Mouse (Mus musculus) CD4-positive, CD25-positive, alpha-beta regulatory T cell, adult 4 months (primary cell): ENCODE results near the gene Dennd1b. TPM values are rescaled to one million over a fixed set of nuclear protein-coding genes. Genes with fewer than 3 reads are reported as not detected.

ENCODE experiments used
- ATAC-seq: one replicate; pipeline ENCODE4 v1.8.0; 2017
- polyA plus RNA-seq, 2 experiments: library from polyadenylated mRNA; unstranded; fragments of 100-300 nt; shearing (Covaris generic); gene quantifications; one replicate each; pipeline ENCODE4 v1.2.1; 2017

Dennd1b gene
- polyA plus RNA-seq, 2 experiments from 2014 or later = 17.0 to 23.0 TPM

DNA sequence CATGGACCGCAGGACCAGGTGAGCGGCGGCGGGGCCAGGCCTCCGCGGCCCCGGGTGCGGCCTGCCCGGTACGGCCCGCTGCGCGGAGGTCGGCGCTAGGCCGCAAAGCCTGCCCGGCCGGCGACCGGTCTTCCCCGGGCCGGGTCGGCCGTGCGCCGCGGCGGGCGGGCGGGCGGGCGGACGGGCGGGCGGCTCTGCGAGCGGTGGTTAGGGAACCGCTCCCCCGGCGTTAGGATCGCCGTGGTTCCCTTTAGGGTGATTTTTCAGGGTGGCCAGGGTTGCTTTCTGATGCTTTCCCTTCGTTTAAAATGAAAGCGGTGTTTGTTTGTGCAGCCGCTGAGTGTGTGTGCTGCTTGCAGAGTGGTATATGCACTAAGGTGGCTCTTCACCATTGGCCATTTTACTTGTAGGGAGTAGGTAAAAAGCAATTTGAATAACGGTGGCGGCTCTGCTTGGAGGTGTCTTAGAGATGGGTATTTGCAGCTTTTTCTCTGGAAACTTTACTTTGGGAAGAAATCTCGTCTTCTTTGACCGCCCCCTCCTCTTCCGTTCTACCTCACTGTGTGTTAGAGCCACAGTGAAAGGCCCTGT is 728 bp downstream of the Dennd1b start:
- ATAC-seq = peak; percentile 51

DNA sequence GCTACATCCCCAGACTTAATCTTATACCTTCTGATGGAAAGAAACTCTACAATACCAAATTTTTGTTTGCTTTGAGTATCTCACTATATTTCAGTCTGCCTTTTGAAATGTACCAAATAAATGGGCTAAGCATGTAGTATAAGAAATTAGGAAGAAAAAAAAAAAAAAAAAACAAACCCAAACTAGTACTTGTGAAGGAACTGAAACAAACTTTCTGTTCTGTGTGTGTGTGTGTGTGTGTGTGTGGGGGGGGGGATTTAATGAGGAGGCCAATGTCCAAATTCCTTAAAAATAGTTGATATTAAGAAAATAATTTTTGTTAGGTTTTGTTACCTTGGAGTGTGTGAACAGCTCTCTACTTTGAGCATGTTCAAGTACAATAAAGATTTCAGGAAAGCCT is 1.8 kb downstream of the Dennd1b start:
- no peak for ATAC-seq

DNA sequence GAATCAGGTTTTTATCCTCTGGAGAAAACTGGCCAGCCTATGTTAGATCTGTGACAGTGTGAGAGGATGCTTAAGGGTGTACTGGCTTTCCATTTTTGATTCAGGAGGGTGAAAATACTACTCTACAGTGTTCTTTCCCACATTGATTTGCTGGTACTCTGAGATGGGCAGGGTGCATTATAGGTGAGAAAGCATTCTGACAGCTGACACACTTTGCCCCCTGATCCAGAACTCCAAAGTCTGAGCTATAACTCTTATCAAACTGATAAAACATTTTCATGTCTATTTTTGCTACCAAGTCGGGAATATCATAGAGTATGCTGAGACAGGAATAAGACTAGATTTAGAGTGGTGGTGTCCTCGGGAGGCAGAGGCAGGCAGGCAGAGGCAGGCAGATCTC is 2.3 kb downstream of the Dennd1b start:
- ATAC-seq = no peak

DNA sequence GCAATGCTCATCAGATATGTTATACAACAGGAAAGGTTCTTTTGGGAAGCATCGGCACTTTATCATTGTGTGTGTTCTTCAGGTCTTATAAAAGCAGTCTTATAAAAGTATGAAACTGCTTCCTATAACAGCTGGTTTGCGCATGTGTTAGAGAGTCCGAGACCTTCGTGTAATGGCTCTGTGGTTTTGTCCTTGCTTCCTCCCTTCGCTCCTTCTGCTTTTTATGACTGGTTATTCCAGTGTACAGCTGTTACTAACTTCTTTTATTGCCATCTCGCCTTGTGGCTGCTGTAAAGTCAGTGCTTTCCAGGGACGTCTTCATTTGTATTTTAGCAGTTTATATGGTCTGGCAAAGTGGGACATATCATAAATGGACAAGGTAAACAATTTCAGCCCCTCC is 4.2 kb downstream of the Dennd1b start:
- ATAC-seq = no peak

DNA sequence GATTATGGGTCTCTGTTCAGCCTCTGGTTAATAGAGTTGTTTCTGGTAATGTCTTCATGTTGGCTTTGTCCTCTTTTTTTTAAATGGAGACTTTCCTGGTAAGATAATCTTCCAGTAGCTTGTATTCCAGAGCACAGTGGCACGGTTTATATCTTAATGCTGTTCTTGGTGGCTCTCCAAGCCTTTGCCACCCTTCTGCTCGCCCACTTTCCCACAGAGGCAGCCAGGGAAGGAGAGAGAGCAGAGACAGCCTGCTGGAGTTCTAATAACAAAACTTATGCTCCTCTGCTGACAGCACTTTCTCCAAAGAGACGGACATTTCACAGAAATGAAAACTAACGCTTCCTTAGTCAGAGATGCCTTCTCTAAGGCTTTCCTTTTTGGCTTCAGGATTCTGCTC is 6.8 kb downstream of the Dennd1b start:
- no peak for ATAC-seq

DNA sequence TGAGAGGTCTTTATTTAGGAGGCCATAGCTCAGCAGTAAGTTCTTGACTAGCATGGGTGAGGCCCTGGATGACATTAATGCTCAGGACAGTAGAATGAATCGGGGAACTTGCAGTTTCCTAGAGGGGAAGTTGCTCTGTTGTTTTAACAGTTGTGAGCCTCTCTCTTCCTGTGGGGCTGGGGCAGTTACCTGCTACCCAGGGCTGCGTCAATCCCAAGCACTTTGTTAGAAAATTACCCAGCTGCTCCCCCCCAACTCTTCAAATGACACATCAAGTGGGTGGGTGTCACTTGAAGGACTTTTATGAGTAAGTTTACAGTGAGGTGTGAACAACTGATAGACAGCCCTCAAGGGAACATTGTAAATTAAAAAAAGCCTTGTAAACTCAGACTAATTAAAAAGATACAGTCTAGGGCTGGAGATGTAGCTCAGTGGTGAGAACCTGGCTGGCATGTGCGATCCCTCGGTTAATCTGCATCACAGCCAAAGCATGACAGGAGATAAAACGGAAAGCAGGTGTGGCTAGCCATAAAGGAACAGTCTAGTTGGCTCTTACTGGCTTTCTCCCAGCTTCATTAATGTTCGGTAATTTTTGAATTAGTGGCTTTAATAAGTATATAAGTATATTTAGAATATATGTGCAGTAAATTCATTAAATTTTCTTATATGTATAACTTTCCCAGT is 10.4 kb downstream of the Dennd1b start:
- peak; percentile 67 for ATAC-seq

DNA sequence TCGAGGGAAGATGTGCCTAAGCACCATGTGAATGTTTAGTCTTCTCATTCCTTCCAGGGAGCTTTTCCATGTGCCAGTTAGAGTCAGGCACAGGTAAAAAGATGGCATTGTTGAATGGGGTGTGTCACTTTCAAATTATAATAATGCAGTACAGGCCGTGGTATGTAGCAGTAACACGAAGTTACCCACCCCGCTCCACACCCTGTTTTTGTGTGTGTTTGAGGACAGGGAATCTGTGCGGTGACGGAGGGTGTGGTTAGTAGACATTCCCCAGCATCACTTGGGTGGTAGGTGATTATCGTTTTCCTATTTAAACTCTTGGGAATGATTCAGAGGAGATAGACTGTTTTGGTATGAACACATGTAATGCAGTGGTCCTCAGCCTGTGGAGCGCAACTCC is 11.6 kb downstream of the Dennd1b start:
- ATAC-seq = no peak

DNA sequence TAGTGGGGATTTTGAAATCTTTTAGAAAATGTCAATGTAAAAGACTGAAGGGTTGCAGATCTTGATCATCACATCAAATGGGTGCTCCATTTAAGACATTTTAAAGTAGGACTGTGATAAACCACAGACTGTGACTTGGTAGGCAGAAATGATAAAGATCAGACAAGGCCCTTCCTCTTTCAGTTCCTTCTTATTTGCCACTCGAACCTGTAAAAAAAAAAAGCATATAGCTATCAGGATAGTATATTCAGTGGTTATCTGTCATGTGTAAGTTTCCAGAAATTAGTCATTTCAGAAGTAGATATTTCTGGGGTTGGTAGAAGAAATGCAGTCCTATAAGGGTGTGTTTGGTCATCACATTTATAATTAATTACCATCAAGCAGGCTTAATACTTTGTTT is 12.7 kb downstream of the Dennd1b start:
- peak; percentile 56 for ATAC-seq

DNA sequence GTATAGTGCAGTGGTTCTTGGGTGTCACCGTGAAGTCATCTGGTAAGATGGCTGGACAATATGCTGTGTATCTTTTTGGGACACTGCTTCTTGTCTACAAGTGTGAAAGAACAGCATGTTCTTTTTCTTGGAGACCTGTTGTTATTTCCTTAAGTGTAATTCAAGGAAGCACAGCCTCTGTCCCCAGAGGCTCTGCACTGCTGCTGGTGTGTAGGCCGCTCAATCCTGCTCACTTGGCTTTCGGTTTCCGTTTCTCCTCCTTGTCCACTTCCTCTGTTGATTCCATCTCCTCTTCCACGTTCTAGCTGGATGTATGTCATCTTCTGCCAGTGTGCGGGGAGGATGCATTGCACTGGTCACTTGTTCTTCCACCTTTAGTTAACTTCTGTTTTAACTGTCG is 19.0 kb downstream of the Dennd1b start:
- no peak for ATAC-seq

DNA sequence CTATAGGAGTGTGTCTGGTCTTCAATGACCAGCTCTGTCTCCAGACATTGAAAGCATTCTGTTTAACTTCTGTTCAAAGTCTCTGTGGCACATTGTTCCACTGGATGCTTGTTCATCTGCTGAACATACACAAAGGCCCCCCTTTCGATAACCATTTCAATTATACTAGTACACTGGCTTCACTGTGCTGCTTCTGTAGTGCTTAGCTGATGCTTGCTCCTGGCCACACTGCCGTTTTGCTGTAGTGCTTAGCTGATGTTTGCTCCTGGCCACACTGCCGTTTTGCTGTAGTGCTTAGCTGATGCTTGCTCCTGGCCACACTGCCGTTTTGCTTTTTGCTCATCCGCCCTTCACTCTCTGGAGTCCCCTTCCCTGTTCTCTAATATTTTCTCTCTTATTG is 19.4 kb downstream of the Dennd1b start:
- ATAC-seq = no peak

DNA sequence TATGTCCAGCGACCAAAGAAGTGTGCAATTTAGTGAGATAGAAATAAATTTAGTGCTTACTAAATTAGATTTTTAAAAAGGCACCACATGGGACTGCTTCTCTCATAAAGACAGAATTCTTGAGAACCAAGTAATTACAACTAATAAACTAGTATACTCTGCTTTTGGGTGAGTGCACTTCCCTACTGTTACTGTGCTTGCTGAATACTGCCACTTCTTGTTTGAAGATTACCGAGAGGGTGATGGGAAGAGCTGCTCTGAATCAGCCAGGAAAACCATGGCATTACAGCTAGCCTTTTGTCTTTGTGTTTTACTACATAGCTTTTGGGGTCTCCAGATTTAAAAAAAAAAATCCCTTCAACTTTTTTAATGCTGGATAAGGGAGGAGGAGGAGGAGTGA is 19.8 kb downstream of the Dennd1b start:
- no peak for ATAC-seq

DNA sequence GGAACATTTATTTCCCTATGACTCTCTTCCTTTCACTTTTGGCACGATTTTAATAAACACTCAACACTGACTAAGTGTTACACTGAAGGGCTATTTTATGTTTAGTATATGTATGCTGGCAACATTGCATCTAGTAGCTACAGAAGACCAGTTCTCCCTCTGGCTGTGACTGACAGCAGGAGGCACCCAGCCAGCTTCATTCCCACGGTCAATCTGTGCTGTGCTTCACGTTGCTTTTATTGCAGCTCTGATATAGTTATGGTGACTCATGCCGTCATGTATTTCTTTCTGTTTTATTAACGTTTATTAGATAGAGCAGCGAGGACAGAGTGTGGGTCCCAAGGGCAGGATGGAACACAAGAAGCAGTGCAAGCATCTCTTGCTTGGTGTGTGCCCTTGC is 20.2 kb downstream of the Dennd1b start:
- no peak for ATAC-seq

DNA sequence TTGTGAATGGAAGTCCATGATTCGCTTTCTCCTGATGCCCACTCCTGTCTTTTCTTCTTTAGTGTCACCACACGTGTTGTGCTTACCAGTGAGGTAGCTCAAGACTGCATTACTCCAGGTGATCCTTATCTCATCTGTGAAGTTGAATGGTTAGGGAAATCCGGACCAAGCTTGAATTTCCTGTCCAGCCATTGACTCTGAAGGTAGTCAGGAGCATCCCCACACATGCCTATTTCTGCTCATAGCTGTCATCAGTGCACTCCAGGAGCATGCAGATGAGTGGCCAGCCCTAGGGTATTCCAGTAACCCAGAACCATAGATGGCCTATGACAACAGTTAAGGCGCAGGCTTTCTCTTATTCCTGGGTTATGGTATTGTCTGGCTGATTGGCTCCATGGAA is 20.9 kb downstream of the Dennd1b start:
- ATAC-seq = no peak

DNA sequence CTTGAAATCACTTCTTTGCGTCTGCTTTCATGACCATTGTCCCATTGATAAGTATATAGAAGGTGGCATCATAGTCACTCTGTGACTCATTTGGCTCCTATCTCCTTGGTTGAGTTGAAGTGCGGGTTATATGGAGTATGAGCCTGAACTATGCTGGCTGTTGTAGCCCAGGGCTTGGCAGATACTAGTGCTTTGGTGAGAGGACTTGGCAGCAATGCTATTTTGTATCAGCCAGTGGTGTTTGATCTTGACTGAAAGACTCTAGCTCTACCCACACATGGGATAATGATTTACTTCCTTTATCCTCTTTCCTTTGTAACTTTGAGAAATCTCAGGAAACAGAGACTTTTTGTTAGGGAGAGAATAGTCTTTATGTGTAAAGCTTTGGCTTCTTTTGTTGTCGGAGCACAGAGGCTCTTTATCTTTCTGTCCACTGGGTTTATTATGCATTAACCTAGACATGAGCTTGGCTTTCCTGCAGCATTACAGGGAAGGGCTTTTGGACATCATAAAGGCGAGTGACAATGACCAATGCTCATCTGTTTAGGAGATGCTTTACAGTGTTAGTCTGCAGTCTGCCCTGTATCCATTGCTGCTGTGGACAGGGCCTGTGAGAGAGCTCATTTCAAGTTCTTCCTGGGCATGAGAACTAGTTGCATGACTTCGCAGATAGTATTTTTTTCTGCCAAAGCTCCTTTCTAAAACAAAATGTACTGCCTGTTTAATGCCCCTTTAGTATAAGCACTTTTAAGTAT is 29.3 kb downstream of the Dennd1b start:
- no peak for ATAC-seq

DNA sequence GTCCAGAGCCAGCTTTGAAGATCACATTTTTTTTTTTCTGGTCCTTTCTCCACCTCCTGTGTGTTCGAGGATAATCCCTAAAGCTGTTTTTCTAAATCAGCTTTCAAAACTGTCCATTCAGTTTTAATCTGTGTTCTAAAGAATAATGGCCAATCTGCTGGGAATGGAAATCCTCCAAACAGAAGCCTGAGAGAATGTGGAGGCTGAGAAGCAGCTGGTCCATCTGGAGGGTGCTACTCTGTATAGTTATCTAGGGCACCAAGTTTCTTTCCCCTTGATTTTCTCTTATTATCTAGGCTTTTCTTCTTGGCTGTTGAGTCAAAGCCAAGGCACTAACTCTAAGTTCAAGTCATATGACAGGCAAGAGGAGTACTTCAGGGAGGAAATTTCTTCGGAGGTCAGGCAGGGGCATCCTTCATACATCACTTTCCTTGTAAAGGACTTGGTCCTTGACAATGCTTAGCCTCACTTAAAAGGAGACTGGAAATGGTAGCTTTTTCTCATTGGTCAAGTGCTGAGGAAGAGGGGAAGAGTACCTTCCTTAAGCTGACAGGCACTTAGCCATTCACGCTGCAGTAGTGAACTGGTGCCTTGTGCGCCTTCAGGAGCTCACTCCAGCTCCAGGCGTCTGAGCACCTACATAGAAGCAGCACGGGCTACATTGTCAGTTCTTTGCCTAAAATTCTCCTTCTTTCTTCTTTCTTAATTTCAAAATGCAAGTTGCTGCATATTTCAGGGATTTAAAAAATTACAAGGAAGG is 32.6 kb downstream of the Dennd1b start:
- no peak for ATAC-seq

DNA sequence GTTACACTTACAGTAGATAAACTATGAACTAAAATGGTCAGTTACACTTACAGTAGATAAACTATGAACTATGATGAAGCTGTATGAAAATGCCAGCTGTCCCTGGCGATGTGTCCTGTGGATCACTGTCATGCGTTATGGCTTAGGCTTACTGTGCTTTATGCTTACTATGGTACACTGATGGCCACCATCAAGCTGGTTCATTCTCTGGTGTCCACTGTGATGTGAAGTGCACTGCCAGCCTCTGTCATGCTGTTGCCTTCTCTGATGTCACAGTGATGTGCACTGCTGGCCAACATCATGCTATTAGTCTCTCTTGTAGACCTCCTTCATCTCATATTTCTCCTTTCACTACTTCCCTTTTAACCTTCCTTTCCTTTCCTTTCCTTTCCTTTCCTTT is 33.4 kb downstream of the Dennd1b start:
- ATAC-seq = no peak

DNA sequence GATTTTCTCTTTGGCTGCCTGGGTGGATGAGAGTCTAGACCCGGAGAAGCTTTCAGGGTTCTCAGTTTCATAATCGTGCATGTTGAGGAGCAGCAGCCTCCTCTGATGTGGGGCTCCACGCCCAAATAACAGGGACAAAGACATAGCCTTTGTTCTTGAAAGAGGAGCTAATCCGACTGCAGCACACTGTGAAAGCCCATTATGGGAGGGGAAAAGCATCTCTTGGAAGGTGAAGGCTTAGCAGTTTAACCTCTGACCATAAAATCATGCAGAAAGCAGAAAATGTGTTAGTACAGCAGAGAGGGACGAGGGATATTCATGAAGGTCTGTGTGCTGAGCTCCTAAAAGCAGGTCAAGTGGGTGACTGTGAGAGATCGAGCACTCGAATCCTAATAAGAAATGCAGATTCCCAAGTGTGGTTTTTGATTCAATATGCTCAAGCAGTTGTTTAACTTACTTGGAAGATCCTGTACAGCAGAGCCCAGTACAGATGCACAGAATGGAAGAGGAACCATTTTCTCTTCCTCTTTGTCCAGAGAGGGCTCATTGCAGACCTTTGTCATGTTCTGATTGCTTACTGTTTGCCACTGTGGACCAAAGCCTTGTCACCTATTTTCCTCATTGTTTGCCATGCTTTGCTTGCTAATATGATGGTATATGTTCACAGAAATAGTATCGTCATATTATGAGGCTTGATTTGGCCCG is 37.6 kb downstream of the Dennd1b start:
- ATAC-seq = no peak

DNA sequence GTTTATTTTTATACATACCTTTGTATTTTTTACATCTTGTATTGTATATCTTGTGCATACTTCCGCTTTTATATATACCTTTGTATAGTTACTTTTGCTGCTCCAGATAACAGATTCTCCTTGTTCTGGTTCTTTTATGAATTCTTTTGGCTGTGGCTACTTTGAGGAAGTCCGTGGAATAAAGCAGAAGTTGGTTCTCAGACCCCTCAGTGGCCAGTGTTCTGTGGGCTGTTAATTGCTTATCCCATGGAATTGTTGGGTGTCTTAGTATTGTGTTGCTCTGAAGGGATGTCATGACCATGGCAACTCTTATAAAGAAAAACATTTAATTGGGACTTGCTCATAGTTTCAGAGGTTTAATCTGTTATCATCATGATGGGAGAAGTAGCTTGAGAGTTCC is 40.3 kb downstream of the Dennd1b start:
- no peak for ATAC-seq

DNA sequence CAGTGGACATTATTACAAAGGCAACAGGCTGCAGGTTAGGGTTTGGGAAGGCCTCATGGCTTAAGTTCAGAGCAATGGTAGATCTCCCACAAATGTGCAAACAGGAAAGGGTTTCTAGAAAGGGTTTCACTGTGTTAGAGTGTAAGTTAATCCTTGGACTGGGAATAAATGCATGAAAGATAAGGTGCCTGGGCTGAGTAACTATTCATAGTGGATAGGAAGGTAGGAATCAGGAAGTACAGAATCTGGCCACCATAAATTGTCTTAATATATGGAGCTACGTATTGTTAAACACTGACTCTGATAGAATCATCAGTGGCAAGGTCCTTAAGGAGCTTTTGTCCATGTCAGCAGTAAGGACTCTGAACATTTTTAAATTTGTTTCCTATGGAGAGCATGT is 42.8 kb downstream of the Dennd1b start:
- ATAC-seq = no peak

DNA sequence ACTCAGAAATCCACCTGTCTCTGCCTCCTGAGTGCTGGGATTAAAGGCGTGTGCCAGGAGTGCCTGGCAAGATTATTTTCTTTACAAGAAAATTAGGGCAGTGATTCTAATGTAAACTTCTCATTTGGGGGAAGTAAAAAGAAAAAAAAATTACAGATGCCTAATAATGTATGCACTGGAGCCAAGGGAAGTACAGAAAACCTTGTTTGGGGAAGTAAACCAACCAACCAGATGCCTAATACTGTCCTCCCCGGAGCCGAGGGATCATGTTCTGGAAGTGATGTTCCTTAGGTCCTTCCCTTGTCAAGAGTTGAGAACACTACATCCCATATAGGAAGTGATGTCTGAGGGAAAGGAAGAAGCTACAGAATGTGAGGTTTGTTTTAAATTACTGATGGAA is 44.2 kb downstream of the Dennd1b start:
- no peak for ATAC-seq

DNA sequence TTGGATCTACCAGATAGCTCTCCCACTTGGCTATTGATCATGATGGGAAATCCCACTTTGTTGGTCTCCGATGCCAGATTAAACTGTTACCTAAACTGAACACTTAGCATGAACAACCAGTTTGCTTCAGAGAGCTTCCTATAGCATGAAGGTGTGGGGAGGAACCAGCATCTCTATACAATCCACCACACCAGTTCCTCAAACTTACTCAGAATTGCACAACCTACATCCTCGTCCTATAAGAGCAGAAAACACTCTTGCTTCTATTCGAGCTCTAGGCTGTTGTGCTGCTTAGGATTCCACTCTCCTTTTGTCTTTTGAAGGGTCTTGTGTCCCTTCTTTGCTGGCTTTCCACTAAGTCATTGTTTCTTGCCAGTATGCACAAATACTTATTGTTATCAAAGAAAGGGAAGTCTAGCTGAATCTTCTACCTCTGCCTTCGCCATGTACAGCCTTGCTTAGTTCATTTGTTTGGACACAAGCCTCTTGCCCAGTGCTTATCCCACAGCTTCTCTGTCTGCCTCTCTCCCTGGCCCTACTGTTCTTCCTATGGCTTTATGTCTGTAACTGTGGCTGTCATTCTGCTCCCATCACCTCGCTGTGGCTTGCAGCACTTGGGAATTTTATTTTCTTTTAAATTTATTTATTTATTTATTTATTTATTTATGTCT is 52.0 kb downstream of the Dennd1b start:
- ATAC-seq = no peak

DNA sequence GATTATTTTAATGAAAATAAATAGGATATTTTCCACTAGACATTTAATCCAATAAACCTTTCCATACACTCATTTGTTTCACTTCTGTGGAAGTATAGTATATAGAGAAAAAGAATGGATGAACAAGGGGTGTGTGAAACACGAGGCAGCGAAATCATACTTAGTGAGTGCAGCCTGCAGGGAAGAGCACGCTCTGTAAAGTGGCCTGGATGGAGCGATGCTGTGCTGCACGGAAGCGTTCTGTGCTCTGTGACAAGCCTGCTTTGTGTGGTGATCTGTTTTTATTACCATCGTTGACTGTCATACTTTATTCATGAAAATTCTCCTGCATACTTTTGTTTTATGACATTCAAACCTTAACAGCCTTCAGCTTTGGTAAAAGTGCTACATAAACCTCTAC is 58.1 kb downstream of the Dennd1b start:
- no peak for ATAC-seq
